8 mouse cellular contexts compared by ENCODE assay signal in the genomic region with DNA sequence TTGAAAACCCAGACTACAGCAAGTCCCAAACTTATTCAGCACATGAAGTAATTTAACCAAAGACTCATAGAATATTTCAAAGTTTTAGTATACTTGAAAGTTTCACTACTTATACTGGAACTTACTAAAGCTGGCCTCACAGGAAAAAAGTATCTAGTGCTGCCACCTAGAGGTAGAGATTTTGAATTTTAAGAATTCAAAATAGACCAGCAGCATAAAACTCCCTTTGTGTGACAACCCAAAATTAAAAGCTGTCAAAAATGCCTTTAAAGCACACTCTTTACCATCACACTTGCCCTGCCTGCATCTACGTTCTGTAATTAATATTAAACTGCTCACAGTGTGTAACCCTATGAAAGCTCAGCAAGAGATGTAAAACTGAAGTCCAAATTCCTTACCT.
DNase-seq lines count a peak whose midpoint lies in the region; TF ChIP-seq lines count a peak whose summit lies in the region.

No protein-coding gene starts in this region.

- DNase-seq in cerebellum, adult 9-10 months = peak; percentile 9
- DNase-seq in cerebellum, postnatal 4 days (ENCODE audit: low spot score in 2 of 2) = no peak
- peak; percentile 17 for DNase-seq in kidney, adult 9 months
- no peak for DNase-seq in kidney, postnatal 36 days
- peak; percentile 51 for DNase-seq in 416B (ENCODE audit: low read depth)
- peak; percentile 64 for DNase-seq in brain, embryonic 14.5 days (ENCODE audit: low read depth)
- DNase-seq in spleen, adult 12 weeks (ENCODE audit: low spot score) = no peak
- DNase-seq in left cerebral cortex, postnatal 36 days (ENCODE audit: low spot score in 2 of 2) = no peak

- no peak for TF ChIP-seq POLR2A in brain, embryonic 14.5 days (IDR thresholded peaks at IDR 0.05; ENCODE audit: borderline replicate concordance, extremely low read depth, insufficient read depth, insufficient read length, poor library complexity, severe bottlenecking)

- intact Hi-C loops in left cerebral cortex, postnatal 36 days (cut with DNase I) = loop anchor here (5.0 kb wide), 3 partner anchors 163 to 398 kb away; a partner anchor contains a TSS

- TF ChIP-seq CTCF in brain, embryonic 14.5 days (IDR thresholded peaks at IDR 0.05; ENCODE audit: borderline replicate concordance, extremely low read depth, insufficient read depth, insufficient read length) = no peak

Comparison
In these comparisons a context has a peak if more than half of its experiments do, and no peak if none do; other contexts are left out.
1. DNase-seq: peak in cerebellum, adult 9-10 months (single experiment), kidney, adult 9 months (single experiment), 416B (single experiment) and brain, embryonic 14.5 days (single experiment); none in cerebellum, postnatal 4 days (0 of 2), kidney, postnatal 36 days (0 of 2), spleen, adult 12 weeks (single experiment) and left cerebral cortex, postnatal 36 days (0 of 2).